Mouse (Mus musculus): ENCODE results near the gene Pllp. TPM values are rescaled to one million over a fixed set of nuclear protein-coding genes. Genes with fewer than 3 reads are reported as not detected.
A peak's percentile ranks its signal among the peaks of the same experiment; 100 is the strongest.

Gene Pllp
- polyA plus RNA-seq, 1 experiment from 2014 or later: not detected

DNA sequence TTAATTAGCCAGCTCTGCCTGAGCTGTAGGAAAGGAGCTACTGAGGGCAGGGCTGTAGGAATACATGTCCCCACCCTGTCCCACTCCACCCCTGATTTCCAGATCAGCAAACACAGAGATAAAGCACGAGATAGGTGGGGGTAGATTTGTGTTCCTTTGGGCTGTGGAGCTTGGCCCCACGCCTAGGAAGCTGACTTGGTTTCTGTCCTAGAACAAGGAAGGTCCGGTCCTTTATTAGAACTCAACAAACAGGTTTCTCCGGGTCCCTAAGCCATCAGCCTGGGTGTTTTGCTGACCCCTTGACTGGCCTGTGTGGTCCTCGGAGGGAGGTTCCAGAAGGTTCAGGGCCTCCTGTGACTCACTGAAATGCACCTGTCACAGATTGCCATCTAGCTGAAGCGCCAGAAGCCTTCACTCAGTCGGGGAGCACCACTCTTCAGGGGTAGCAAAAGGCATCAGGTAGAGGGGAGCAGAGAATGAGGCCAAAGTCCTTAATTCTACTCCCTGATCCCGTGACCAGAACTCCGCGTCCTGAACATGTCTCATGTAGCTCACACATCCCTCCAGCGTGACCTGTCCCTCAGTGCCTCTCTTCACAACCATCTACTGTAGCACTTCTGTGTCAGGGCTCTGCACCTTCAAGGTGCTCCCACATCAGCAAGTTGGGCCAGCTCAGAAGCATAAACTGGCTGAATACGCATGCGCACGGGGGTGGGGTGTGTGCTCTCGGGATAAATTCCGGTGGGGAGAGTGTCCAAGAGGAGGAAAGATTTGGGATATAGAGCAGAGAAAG, 13.2 kb downstream of the Pllp start:
- no peaks in the 10 kb centered on the region for H3K4me1 ChIP-seq (replicated peaks)
- no peak overlapping the region for H3K4me3 ChIP-seq
- WGBS: 74% methylated on average over 16 of the region's 16 CpGs
- H3K4me2 ChIP-seq: no peak overlapping the region
- H3K27me3 ChIP-seq (replicated peaks): peaks cover 4% of the 10 kb centered on the region; the same call in 1 of the 2 replicates
- H3K9ac ChIP-seq: no peak overlapping the region
- no peak overlapping the region for H3K27ac ChIP-seq (ENCODE audit: poor library complexity, severe bottlenecking)
- H3K9me3 ChIP-seq (replicated peaks): no peaks in the 10 kb centered on the region
- no peaks in the 10 kb centered on the region for H3K36me3 ChIP-seq
- no peak for ATAC-seq (ENCODE audit: insufficient number of reproducible peaks, low FRiP score)

DNA sequence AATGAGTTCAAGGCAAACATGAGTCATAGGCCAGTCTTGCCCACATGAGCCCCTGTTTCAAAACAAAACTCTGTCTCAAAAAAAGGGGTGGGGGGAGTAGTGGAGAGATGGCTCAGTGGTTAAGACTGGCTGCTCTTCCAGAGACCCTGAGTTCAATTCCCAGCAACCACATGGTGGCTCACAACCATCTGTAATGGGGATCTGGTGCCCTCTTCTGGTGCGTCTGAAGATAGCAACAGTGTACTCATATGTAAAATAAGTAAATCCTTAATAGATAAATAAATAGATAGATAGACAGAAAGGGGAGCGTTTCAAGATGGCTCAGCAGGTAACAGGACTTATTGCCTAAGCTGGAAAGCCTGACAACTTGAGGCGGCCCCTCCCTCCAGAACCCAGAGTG, 15.7 kb downstream of the Pllp start:
- ATAC-seq (ENCODE audit: insufficient number of reproducible peaks, low FRiP score): no peak
- Histone ChIP-seq H3K27me3 (replicated peaks) (peaks cover 4% of the 10 kb centered on the region; the same call in 1 of the 2 replicates), H3K4me3 (no peak overlapping the region), H3K4me2 (no peak overlapping the region), H3K9ac (no peak overlapping the region), H3K27ac (ENCODE audit: poor library complexity, severe bottlenecking) (no peak overlapping the region), H3K4me1 (replicated peaks) (no peaks in the 10 kb centered on the region), H3K36me3 (no peaks in the 10 kb centered on the region; the same call in 1 of the 2 replicates), H3K9me3 (replicated peaks) (no peaks in the 10 kb centered on the region)
- 81% methylated on average over 3 of the region's 3 CpGs for WGBS

DNA sequence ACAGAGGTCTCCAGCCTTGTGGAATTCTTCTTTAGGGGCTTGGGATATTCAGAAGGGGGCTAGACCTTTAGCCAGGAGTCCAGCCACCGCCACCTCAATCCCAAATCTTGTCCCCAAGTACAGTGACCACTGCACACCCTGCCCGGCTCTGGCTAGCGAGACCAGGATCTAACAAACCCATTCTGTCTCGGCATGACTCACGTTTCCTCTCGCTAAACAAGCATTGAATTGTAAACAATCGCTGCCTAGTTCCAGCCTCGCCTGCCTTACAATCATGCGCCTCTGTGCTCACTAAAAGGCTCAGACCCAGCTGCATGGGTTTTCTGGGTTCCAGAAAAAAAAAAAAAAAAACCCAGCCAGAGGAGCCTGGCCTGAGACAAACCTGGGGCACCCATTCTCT, 17.5 kb downstream of the Pllp start:
- Histone ChIP-seq H3K9me3 (replicated peaks) (no peaks in the 10 kb centered on the region), H3K9ac (no peak overlapping the region), H3K27me3 (replicated peaks) (peaks cover 4% of the 10 kb centered on the region; the same call in 1 of the 2 replicates), H3K4me3 (no peak overlapping the region), H3K4me1 (replicated peaks) (no peaks in the 10 kb centered on the region), H3K36me3 (peaks cover 15% of the 10 kb centered on the region), H3K4me2 (no peak overlapping the region), H3K27ac (ENCODE audit: poor library complexity, severe bottlenecking) (no peak overlapping the region)
- ATAC-seq (ENCODE audit: insufficient number of reproducible peaks, low FRiP score): no peak
- WGBS: 54% methylated on average over 9 of the region's 9 CpGs

DNA sequence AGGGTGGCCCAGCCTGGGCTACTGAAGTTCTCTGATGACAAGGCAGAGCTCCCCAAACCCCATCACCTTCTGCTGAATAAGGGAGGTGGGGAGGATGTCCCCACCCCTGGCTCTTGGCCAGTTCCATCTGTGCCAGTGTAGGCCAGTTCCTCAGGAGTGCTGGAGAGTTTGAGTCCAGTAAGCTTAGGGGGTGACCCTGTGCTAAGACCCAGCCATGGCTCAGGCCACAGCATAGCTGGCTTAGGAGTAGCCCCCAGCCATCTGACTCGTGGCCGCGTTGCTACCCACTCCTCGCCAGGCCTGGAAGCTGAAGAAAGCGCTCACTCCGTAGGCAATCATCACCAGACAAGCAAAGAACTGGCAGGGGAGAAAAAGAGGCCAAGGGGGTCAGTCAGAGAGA, 20.2 kb downstream of the Pllp start:
- Histone ChIP-seq H3K36me3 (peaks cover 41% of the 10 kb centered on the region), H3K4me3 (no peak overlapping the region), H3K9me3 (replicated peaks) (no peaks in the 10 kb centered on the region), H3K9ac (no peak overlapping the region), H3K4me2 (no peak overlapping the region), H3K27ac (ENCODE audit: poor library complexity, severe bottlenecking) (no peak overlapping the region), H3K27me3 (replicated peaks) (no peaks in the 10 kb centered on the region; the same call in 1 of the 2 replicates), H3K4me1 (replicated peaks) (no peaks in the 10 kb centered on the region)
- 80% methylated on average over 6 of the region's 6 CpGs for whole genome bisulfite sequencing
- ATAC-seq (ENCODE audit: insufficient number of reproducible peaks, low FRiP score): no peak; the same call in 1 of the 2 replicates

DNA sequence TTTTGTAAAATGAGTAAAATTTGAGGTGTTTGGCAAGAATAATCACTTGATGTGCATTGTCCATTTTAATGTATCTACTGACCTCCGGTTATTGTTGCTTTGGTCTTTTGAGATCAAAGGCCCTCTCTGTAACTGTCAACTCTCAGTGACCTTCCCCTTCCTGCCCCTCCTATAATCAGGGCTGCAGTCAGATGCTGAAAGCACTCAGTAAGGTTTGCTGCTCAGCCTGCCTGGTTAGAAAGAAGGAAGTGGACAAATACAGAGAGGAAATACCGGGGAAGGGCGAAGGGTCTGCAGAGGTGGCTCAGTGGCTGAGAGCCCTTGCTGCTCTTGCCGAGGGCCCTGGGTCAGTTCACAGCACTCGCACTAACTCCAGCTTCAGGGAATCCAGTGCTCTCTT, 21.7 kb downstream of the Pllp start:
- no peak overlapping the region for H3K27ac ChIP-seq (ENCODE audit: poor library complexity, severe bottlenecking)
- H3K9ac ChIP-seq: no peak overlapping the region
- H3K4me3 ChIP-seq: no peak overlapping the region
- H3K4me2 ChIP-seq: no peak overlapping the region
- 71% methylated on average over 5 of the region's 5 CpGs for WGBS
- H3K27me3 ChIP-seq (replicated peaks): no peaks in the 10 kb centered on the region
- H3K4me1 ChIP-seq (replicated peaks): no peaks in the 10 kb centered on the region
- no peaks in the 10 kb centered on the region for H3K9me3 ChIP-seq (replicated peaks)
- ATAC-seq (ENCODE audit: insufficient number of reproducible peaks, low FRiP score): no peak
- H3K36me3 ChIP-seq: peaks cover 54% of the 10 kb centered on the region

DNA sequence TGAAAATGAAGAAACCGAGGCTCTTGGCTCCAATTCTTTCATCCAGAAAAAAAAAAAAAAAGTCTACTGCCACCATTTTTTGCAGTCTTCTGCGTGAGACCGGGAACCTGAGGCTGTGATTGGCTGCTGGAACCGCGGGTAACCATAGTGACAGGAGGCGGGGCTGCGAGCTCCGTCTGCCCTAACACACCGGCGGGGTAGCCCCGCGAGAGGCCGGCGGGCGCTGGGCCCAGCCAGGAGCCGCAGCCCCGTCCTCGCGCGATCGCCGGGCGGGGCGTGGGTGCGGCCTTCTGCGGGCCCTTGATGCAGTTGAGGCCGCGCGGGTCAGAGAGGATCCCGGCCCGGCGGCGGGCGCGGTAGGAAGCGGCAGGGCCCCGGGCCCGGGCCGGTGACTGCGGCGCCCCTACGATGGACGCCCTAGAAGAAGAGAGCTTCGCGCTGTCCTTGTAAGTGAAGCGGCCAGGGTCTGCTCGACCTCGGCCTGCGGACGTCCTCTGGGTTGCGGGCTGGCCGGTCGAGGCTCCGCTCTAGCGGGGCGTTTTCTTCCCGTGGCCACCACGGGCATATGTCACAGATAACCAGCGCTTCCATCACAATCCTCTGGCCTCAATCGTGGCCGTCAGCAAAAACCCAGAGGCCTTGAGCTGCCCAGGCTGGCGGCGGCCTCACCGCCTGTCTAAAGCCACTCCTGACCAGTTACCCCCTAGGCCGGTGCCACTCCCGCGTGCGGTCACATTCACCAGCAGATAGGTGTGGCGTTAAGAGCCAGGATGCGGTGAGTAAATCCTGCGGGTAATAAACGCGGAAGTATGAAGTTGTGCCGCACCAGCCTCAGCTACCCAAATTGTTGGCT, 29.4 kb downstream of the Pllp start, which contains the start of gene Arl2bp:
Gene Arl2bp, plus strand, starts transcription at position 145 of the 853 bp plus-strand sequence.
- peak within 1 kb of the TSS; percentile 85 for H3K27ac ChIP-seq (ENCODE audit: poor library complexity, severe bottlenecking)
- H3K4me1 ChIP-seq (replicated peaks): peaks cover 13% of the 10 kb centered on the region
- no peaks in the 10 kb centered on the region for H3K9me3 ChIP-seq (replicated peaks)
- WGBS: under 1% methylated on average over 74 of the region's 74 CpGs
- H3K9ac ChIP-seq: peak within 1 kb of the TSS; percentile 96
- H3K36me3 ChIP-seq: peaks cover 35% of the 10 kb centered on the region
- no peaks in the 10 kb centered on the region for H3K27me3 ChIP-seq (replicated peaks)
- peak within 1 kb of the TSS; percentile 85 for H3K4me3 ChIP-seq
- H3K4me2 ChIP-seq: peak within 1 kb of the TSS; percentile 70
- ATAC-seq (ENCODE audit: insufficient number of reproducible peaks, low FRiP score): peak; percentile 98

DNA sequence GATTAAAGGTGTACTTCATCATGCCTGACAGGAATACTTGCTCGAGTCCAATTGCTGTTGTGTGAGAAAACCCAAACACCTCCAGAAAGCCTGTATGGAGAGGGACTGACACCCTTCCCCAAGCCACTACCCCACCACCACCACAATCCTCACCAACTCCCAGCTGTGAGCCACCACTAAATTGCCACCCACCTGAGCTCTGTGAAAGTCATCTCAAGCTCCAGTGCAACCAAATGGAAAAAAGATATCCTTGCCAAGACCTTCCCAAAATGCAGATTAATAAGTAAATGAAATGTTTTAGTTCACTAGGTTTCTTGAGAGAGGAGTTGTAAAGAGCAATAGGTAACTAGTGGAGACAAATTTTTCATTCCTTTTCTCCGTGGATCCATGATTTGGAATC, 31.4 kb downstream of the Pllp start:
- Histone ChIP-seq H3K36me3 (peaks cover 30% of the 10 kb centered on the region), H3K9ac (no peak overlapping the region), H3K27ac (ENCODE audit: poor library complexity, severe bottlenecking) (no peak overlapping the region), H3K9me3 (replicated peaks) (no peaks in the 10 kb centered on the region), H3K4me3 (no peak overlapping the region), H3K4me2 (no peak overlapping the region), H3K4me1 (replicated peaks) (peaks cover 13% of the 10 kb centered on the region), H3K27me3 (replicated peaks) (no peaks in the 10 kb centered on the region)
- ATAC-seq (ENCODE audit: insufficient number of reproducible peaks, low FRiP score): no peak
- 77% methylated on average over 2 of the region's 2 CpGs for WGBS

DNA sequence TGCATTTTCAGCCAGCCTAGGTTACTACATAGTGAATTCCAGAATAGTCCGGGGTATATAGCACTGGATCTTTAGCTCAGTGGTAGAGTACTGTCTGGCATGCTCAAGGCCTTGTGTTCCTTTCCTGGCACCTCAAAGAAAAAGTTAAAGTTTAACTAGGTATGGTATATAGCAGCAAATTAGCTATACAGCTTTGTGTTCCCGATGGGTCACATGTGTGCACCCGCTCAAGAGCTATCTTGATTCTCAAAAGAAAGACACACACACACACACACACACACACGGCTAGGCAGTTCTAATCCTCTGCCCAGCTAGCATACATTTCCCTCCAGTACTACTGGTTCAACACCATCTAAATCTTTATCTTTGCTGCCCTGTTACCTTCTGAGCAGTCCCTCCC, 35.7 kb downstream of the Pllp start:
- no peaks in the 10 kb centered on the region for H3K27me3 ChIP-seq (replicated peaks)
- no peak overlapping the region for H3K9ac ChIP-seq
- WGBS: 80% methylated on average over 4 of the region's 4 CpGs
- H3K9me3 ChIP-seq (replicated peaks): no peaks in the 10 kb centered on the region
- no peaks in the 10 kb centered on the region for H3K4me1 ChIP-seq (replicated peaks)
- H3K36me3 ChIP-seq: peaks cover 42% of the 10 kb centered on the region
- no peak overlapping the region for H3K4me2 ChIP-seq
- no peak overlapping the region for H3K27ac ChIP-seq (ENCODE audit: poor library complexity, severe bottlenecking)
- ATAC-seq (ENCODE audit: insufficient number of reproducible peaks, low FRiP score): no peak
- H3K4me3 ChIP-seq: no peak overlapping the region

DNA sequence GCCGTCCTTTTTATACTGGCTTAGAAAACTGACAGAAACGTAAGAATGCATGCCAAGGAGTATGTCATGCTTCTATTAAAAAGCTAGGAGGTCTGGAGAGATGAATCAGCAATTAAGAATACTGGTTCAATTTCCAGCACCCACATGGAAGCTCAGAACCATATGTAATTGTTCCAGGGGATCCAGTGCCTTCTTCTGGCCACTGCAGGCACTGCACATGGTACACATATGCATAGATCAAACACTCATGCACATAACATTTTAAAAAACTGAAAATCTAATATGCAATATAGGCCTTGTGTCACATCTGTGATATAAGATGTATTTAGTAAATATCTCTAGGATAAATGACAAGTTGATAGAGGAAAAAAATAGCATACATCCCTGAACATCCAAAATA, 38.0 kb downstream of the Pllp start:
- Histone ChIP-seq H3K27me3 (replicated peaks) (no peaks in the 10 kb centered on the region), H3K9me3 (replicated peaks) (no peaks in the 10 kb centered on the region), H3K36me3 (peaks cover 57% of the 10 kb centered on the region), H3K9ac (no peak overlapping the region), H3K4me1 (replicated peaks) (no peaks in the 10 kb centered on the region), H3K27ac (ENCODE audit: poor library complexity, severe bottlenecking) (no peak overlapping the region), H3K4me2 (no peak overlapping the region), H3K4me3 (no peak overlapping the region)
- no peak for ATAC-seq (ENCODE audit: insufficient number of reproducible peaks, low FRiP score)
- WGBS: 80% methylated on average over 2 of the region's 2 CpGs

DNA sequence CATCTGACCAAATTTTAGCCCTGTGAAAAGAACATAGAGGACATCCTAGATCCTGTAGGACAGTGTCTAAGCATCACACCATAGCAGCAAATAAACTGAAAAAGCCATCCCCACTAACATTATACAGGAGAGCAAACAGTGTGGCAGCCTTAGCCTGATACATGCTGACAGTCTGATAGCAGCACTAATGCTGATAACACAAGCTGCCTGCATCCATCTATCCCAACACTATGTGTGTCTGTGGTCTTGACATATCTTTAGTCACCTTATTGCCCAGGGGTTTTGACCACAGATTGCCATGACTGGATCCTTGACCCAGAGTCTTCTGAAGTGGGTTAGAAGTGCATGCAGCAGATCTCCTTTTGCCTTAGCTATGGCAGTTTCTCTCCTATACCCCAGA, 41.1 kb downstream of the Pllp start:
- no peak overlapping the region for H3K4me2 ChIP-seq
- no peaks in the 10 kb centered on the region for H3K27me3 ChIP-seq (replicated peaks)
- no peak overlapping the region for H3K4me3 ChIP-seq
- H3K36me3 ChIP-seq: peaks cover 68% of the 10 kb centered on the region
- no peak overlapping the region for H3K27ac ChIP-seq (ENCODE audit: poor library complexity, severe bottlenecking)
- no peaks in the 10 kb centered on the region for H3K4me1 ChIP-seq (replicated peaks)
- ATAC-seq (ENCODE audit: insufficient number of reproducible peaks, low FRiP score): no peak
- no peak overlapping the region for H3K9ac ChIP-seq
- H3K9me3 ChIP-seq (replicated peaks): no peaks in the 10 kb centered on the region

DNA sequence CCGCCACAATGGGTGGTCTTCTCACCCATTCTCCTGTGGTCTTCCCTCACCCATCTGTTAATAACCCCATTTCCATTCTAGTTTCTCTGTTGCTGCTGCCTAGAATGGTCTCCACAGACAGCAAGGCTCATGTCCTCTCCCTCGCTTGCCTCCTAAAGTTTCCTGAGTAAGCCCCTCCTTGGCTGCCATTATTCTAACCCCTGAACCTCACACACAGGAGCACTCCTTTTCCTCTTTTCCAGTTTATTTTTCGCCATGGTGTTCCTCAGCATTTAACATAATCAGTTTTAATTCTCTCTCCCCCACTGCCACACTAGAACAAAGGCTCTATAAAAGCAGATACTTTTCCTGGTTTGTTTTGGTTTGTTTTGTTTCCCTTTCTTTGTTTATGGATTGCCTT, 43.1 kb downstream of the Pllp start:
- Histone ChIP-seq H3K27ac (ENCODE audit: poor library complexity, severe bottlenecking) (no peak overlapping the region), H3K4me2 (no peak overlapping the region), H3K9ac (no peak overlapping the region), H3K4me1 (replicated peaks) (no peaks in the 10 kb centered on the region), H3K36me3 (peaks cover 70% of the 10 kb centered on the region), H3K9me3 (replicated peaks) (no peaks in the 10 kb centered on the region), H3K4me3 (no peak overlapping the region), H3K27me3 (replicated peaks) (no peaks in the 10 kb centered on the region)
- no peak for ATAC-seq (ENCODE audit: insufficient number of reproducible peaks, low FRiP score)
- WGBS: 86% methylated on average over 3 of the region's 3 CpGs
